Mouse (Mus musculus) bone marrow, adult 2 months (tissue): ENCODE results near the gene Sbf1. TPM values are rescaled to one million over a fixed set of nuclear protein-coding genes. Genes with fewer than 3 reads are reported as not detected.
A peak's percentile ranks its signal among the peaks of the same experiment; 100 is the strongest.

Experiments
- H3K27ac ChIP-seq: fragments of 200-500 bp; 2 replicates; pipeline ENCODE4 v1.5.1; 2012; ENCODE audit warnings: low read depth, mild to moderate bottlenecking, control low read depth, inconsistent platforms, low read length; ENCODE audit not compliant: control insufficient read depth, poor library complexity, insufficient read depth
- H3K4me1 ChIP-seq: fragments of 200-500 bp; 2 replicates; pipeline ENCODE4 v1.6.1; 2011; ENCODE audit warnings: low read length; ENCODE audit not compliant: control insufficient read depth, insufficient read depth
- H3K4me3 ChIP-seq: fragments of 200-500 bp; replicated peaks from 2 replicates; pipeline ENCODE3; 2011; ENCODE audit warnings: mild to moderate bottlenecking, low read depth, low read length, control low read depth; ENCODE audit not compliant: control insufficient read depth
- CTCF ChIP-seq: fragments of 200-500 bp; IDR thresholded peaks from 2 replicates; pipeline ENCODE4 v1.5.1; 2011; ENCODE audit warnings: low read length, control low read depth; ENCODE audit not compliant: control insufficient read depth, insufficient read depth
- POLR2A ChIP-seq: fragments of 200-500 bp; IDR thresholded peaks from 2 replicates; pipeline ENCODE4 v1.6.1; 2011; ENCODE audit warnings: low read depth, mild to moderate bottlenecking, control low read depth, low read length, borderline replicate concordance; ENCODE audit not compliant: control insufficient read depth
- WGBS: fragments of 180-500 bp; shearing (Covaris S2); methylation state at CpG from one replicate; pipeline ENCODE4 v1.1.7; 2018; 5-methylcytosine and 5-hydroxymethylcytosine counted together
- polyA plus RNA-seq: library from polyadenylated mRNA; stranded (reverse); fragments of >200 nt; gene quantifications from 2 replicates; pipeline ENCODE4 v1.2.4, GENCODE M21; 2011; ENCODE audit warnings: low replicate concordance; ENCODE audit not compliant: missing spikeins, insufficient read depth, insufficient read length

The Sbf1 gene
- polyA plus RNA-seq, 1 experiment: 160 TPM

GRCm38 (mm10) chr15:89295580-89296165, 19.4 kb downstream of the Sbf1 start:
- no peaks in the 10 kb centered on the region for H3K4me1 ChIP-seq
- H3K27ac ChIP-seq: no peak overlapping the region
- 78% methylated on average over 8 of the region's 8 CpGs for WGBS
- TF ChIP-seq CTCF: no peak
- no peak for TF ChIP-seq POLR2A
- no peak overlapping the region for H3K4me3 ChIP-seq

- Histone ChIP-seq H3K4me3 (no peak overlapping the region), H3K27ac (no peak overlapping the region), H3K4me1 (no peaks in the 10 kb centered on the region)
- TF ChIP-seq POLR2A: no peak
- TF ChIP-seq CTCF: no peak
- 92% methylated on average over 10 of the region's 10 CpGs for WGBS
These were observed 21.3 kb downstream of the Sbf1 start for GRCm38 (mm10) chr15:89293778-89294177.

- H3K4me3 ChIP-seq: no peak overlapping the region
- TF ChIP-seq CTCF (no peak), POLR2A (no peak)
- WGBS: 44% methylated on average over 2 of the region's 2 CpGs
- H3K4me1 ChIP-seq: no peaks in the 10 kb centered on the region
- no peak overlapping the region for H3K27ac ChIP-seq
These were observed 22.3 kb downstream of the Sbf1 start for GRCm38 (mm10) chr15:89292795-89293194.

- 77% methylated on average over 3 of the region's 3 CpGs for WGBS
- Histone ChIP-seq H3K4me1 (no peaks in the 10 kb centered on the region), H3K4me3 (no peak overlapping the region), H3K27ac (no peak overlapping the region)
- no peak for TF ChIP-seq CTCF
- TF ChIP-seq POLR2A: no peak
These were observed 23.6 kb downstream of the Sbf1 start for GRCm38 (mm10) chr15:89291521-89291920.

GRCm38 (mm10) chr15:89289455-89289854, 25.7 kb downstream of the Sbf1 start:
- TF ChIP-seq POLR2A: no peak
- TF ChIP-seq CTCF: no peak
- Histone ChIP-seq H3K27ac (no peak overlapping the region), H3K4me3 (no peak overlapping the region), H3K4me1 (no peaks in the 10 kb centered on the region)
- WGBS: 90% methylated on average over 11 of the region's 11 CpGs

- no peak for TF ChIP-seq POLR2A
- no peak for TF ChIP-seq CTCF
- no peak overlapping the region for H3K27ac ChIP-seq
- WGBS: 91% methylated on average over 23 of the region's 23 CpGs
- no peak overlapping the region for H3K4me3 ChIP-seq
- no peaks in the 10 kb centered on the region for H3K4me1 ChIP-seq
These were observed 26.8 kb downstream of the Sbf1 start for GRCm38 (mm10) chr15:89288227-89288767.

- TF ChIP-seq CTCF (no peak), POLR2A (no peak)
- Histone ChIP-seq H3K4me3 (no peak overlapping the region), H3K27ac (no peak overlapping the region), H3K4me1 (no peaks in the 10 kb centered on the region)
- WGBS: 70% methylated on average over 5 of the region's 5 CpGs
These were observed 28.5 kb downstream of the Sbf1 start for GRCm38 (mm10) chr15:89286582-89286981.

GRCm38 (mm10) chr15:89286114-89286513, 29.0 kb downstream of the Sbf1 start:
- 21% methylated on average over 7 of the region's 7 CpGs for WGBS
- H3K4me3 ChIP-seq: no peak overlapping the region

GRCm38 (mm10) chr15:89285478-89285877, 29.6 kb downstream of the Sbf1 start:
- no peak overlapping the region for H3K4me3 ChIP-seq

More at GRCm38 (mm10) chr15:89286114-89286513, 29.0 kb downstream of the Sbf1 start:
- no peaks in the 10 kb centered on the region for H3K4me1 ChIP-seq
- H3K27ac ChIP-seq: no peak overlapping the region
- TF ChIP-seq CTCF (no peak), POLR2A (no peak)

More at GRCm38 (mm10) chr15:89285478-89285877, 29.6 kb downstream of the Sbf1 start:
- no peak for TF ChIP-seq CTCF
- no peak for TF ChIP-seq POLR2A
- Histone ChIP-seq H3K27ac (peak overlapping the region; percentile 49; the same call in 1 of the 2 replicates), H3K4me1 (no peaks in the 10 kb centered on the region)
- WGBS: 61% methylated on average over 5 of the region's 5 CpGs
